In genomic region chr16:73908504-73908903, GRCm38 (mm10) we compare ENCODE assay signal across 25 mouse cellular contexts.
"Had no signal": no experiment of that assay in that cellular context is flagged by ENCODE, and none has a peak within 500 bp of the region (broad histone marks: within the 10 kb centered on the region; RNA-seq: fewer than 3 reads in every experiment).

No protein-coding gene starts in this region.

- DNase-seq: gastrocnemius, postnatal 14 days; gastrocnemius, postnatal 36 days; heart, adult 2 months; heart, postnatal 14 days; heart, postnatal 4 days; kidney, adult 11 months; kidney, adult 2 months; kidney, adult 9 months; kidney, postnatal 14 days; kidney, postnatal 36 days; layer of hippocampus, adult 9-11 months; layer of hippocampus, postnatal 36 days had no signal

- H3K9ac ChIP-seq: heart, embryonic 15.5 days; hindbrain, embryonic 12.5 days; hindbrain, embryonic 14.5 days; kidney, embryonic 15.5 days; limb, embryonic 12.5 days; liver, embryonic 12.5 days; liver, embryonic 14.5 days had no signal

- H3K27ac ChIP-seq: heart, adult 2 months; heart, embryonic 15.5 days; hindbrain, embryonic 10.5 days; hindbrain, embryonic 12.5 days; hindbrain, embryonic 14.5 days; kidney, embryonic 15.5 days; kidney, postnatal 0 days; limb, embryonic 10.5 days; limb, embryonic 12.5 days; liver, embryonic 12.5 days; liver, embryonic 14.5 days had no signal

- H3K9me3 ChIP-seq: heart, embryonic 15.5 days; hindbrain, embryonic 10.5 days; hindbrain, embryonic 12.5 days; kidney, embryonic 15.5 days; limb, embryonic 10.5 days; limb, embryonic 12.5 days; liver, embryonic 12.5 days had no signal

- H3K36me3 ChIP-seq: heart, embryonic 15.5 days; hindbrain, embryonic 10.5 days; hindbrain, embryonic 12.5 days; liver, embryonic 12.5 days had no signal

- H3K4me1 ChIP-seq: heart, embryonic 15.5 days; hindbrain, embryonic 10.5 days; hindbrain, embryonic 12.5 days; kidney, embryonic 15.5 days; limb, embryonic 10.5 days; limb, embryonic 12.5 days; liver, embryonic 12.5 days had no signal

- H3K27me3 ChIP-seq: heart, embryonic 15.5 days; hindbrain, embryonic 12.5 days; kidney, embryonic 15.5 days; limb, embryonic 12.5 days; liver, embryonic 12.5 days had no signal

- ATAC-seq: hindbrain, embryonic 16.5 days; intestine, embryonic 16.5 days; liver, embryonic 12.5 days had no signal

- H3K4me2 ChIP-seq: heart, embryonic 11.5 days; heart, embryonic 15.5 days; hindbrain, embryonic 12.5 days; hindbrain, embryonic 14.5 days; kidney, embryonic 15.5 days; limb, embryonic 12.5 days; liver, embryonic 12.5 days had no signal

- H3K4me3 ChIP-seq: heart, adult 2 months; heart, embryonic 15.5 days; hindbrain, embryonic 10.5 days; hindbrain, embryonic 12.5 days; kidney, embryonic 15.5 days; limb, embryonic 10.5 days; limb, embryonic 12.5 days; liver, embryonic 12.5 days had no signal
